Mouse (Mus musculus) skeletal muscle tissue, adult 2 months (tissue): ENCODE results near the gene Rnf19b.
A peak's percentile ranks its signal among the peaks of the same experiment; 100 is the strongest.

Source experiments
- DNase-seq: peaks from one replicate; pipeline ENCODE4 v3.0.0-alpha.2; 2012; ENCODE audit warnings: low read depth, low spot score

Gene Rnf19b

DNA sequence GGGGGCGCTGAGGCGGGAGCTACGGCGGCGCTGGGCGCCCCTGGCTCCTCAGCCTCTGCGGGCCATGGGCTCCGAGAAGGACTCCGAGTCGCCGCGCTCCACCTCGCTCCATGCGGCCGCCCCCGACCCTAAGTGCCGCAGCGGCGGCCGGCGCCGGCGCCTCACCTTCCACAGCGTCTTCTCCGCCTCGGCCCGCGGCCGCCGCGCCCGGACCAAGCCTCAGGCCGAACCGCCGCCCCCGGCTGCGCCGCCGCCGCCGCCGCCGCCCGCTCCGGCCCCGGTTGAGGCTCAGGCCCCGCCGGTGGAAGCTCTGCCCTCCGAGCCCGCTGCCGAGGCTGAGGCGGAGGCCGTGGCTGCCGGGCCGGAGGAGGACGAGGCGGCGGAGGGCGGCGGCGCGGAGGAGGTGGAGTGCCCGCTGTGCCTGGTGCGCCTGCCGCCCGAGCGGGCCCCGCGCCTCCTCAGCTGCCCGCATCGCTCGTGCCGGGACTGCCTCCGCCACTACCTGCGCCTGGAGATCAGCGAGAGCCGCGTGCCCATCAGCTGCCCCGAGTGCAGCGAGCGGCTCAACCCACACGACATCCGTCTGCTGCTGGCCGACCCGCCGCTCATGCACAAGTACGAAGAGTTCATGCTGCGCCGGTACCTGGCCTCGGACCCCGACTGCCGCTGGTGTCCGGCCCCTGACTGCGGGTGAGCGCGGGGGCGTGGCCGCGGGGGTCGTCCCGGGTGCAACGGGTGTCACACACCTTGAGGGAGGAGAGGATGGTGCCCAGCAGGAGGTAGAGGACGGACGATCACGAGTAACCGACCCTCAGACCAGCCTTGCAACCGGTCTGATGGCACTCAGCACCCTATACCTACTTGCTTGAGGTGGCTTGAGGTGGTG, at the start of gene Rnf19b:
Gene Rnf19b, plus strand, starts transcription at position 65 of the 886 bp plus-strand sequence.
- no peak for DNase-seq

DNA sequence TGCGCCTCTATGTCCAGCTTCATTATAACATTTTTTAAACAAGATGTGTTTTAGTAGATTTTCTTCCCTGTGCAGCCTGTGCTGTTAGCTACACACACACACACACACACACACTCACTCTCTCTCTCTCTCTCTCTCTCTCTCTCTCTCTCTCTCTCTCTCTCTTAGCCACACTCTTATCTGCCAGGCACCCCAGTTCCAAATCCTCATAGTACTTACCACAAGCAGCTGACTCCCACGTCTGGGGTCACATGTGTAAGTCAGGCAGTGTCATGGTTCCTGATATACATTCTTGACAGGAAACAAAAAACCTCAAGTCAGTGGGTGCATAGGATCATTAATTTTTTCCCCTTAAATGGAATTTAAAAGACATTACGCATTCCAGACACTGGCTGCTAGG, 49.4 kb upstream of the Rnf19b start:
- no peak for DNase-seq

DNA sequence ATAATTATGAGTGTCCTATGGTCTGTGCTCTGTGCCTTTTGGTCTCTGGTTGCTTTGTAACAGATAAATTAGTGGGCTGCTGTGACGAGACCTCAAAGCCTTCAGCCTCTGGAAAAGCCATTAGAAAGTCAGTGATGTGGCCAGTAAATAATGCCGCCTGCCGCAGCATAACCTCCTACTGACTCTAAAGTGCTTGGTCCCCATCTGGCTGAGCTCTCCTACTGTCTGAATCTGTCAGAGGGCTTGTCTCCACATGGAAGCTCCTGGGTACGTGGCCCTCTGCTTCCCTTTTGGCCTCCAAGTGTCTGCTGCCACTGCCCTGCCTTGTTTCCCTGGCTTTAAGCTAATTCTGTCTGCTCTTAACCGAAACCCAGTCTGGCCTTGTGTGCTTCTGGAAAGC, 48.5 kb upstream of the Rnf19b start:
- DNase-seq, result no peak

DNA sequence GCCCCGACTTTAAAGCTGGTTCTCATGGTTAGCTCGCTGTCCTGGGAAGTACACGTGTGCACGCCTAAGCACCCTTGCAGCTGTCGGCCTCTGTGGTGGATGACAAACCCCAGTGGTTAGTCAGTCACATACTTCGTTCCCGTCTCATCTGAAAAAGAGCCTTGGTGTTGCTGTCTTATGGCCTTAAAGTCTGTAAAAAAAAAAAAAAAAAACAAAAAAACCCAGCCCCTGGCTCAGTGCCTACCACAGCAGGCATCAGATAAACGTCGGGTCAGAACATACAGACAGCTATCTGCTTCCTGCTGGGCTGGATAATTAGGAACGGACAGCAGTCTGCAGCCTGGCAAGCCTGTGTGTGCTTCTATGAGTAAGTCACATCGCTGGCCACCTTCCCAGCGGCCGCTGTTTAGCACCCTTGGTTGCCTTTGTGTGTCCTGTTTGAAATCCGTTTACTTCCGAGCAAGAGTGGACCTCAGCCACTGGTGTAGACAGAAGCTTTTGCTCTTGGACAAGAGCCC, 46.4 kb upstream of the Rnf19b start:
- DNase-seq, result peak; percentile 75

DNA sequence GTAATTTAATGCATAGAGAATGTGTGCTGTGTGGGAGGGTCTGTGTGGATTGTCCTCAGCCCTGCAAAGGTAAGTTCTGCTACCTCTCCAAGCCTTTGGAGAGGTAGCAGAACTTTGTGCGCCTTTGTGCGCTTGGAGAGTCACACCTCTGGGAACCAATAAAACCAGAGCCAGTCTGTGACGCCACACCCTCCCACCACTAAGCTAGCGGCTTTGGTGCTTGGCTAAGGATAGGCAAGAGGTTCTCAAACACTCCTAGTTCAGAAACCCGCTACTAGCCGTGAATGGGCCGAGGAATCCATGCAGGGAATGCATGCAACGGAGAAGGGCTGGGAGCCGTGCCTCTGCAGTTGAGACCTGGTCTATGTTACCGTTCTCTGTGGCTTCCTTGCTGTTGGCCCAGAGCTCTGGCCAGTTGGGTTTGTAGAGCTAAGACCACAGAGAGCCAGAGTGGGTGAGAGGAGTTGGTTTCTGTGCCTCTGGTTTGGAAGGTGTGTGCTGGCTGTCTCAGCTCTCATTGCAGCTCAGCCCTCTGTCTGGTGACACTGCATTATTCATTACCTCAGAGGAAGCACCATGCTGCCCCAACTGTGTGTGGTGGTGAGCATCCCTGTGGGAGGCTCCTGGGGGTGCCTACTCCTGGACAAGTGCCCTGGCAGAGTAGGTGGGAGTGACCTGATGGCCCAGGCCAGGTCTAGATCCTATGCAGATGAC, 44.8 kb upstream of the Rnf19b start:
- DNase-seq, result no peak

DNA sequence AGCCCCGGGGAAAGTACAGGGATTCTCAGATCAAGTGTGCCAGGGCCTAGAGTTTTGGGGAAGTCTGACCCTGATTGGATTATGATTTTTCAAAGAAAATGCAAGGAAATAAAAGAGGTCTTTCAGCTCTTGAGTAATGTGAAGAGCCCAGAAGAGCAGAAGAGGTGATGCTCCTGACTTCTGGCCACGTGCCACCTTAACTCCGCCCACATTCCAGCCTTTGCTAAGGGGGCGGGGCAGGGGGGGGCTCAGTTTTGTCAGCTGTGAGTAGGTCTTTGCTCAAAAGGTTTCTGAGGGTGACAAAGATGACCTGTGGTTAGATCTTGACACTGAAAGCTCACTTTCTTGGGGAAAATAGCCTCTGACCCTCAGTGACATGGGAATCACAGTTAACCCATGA, 41.7 kb upstream of the Rnf19b start:
- DNase-seq, result no peak

DNA sequence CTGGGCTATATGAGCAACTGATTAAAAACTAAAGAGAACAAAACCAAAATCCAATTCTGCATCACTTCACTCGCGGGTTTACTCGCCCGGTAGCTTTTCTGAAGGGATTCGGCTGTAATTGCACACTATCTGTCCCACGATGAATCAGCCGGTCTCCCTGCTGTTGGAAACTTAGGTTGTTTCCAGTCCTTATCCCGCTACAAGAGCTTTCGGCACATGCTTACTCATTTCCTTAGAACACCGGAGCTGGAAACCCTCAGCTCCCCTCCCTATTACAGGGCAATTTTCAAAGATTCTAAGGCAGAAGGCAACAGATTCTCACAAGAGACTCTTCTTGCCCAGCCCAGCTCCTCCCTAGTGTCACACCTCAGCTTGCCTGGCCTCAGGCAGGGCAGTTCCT, 40.9 kb upstream of the Rnf19b start:
- DNase-seq, result no peak

DNA sequence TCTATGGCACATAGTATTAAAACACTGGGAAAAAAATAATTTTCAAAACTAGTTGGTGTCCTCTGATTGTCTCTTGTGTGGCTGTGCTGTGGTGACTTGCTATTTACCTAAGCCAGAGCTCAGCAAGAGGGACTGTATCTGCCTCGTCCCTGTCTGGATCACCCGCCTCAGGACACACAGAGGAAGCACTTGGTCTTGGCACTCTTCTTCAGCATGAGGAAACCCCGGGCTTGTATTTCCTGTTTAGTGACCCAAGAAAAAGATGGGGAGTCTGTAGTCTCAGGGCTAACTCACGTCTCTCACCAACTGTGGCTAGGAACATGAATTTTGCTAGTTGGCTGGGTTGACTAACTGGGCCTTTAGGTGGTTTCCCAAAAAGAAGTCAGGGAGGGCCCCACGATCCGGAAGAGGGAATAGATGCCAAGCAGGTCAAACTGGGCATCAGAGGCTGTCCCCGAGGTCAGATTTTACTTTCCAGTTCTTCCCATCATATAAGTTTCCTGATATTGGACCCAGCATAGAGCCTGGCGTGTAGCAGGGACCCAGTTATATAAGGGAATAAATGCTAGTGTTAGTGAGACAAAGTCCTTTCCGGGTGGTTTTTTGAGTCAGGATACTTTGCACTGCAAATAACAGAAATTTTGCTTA, 39.2 kb upstream of the Rnf19b start:
- no peak for DNase-seq

DNA sequence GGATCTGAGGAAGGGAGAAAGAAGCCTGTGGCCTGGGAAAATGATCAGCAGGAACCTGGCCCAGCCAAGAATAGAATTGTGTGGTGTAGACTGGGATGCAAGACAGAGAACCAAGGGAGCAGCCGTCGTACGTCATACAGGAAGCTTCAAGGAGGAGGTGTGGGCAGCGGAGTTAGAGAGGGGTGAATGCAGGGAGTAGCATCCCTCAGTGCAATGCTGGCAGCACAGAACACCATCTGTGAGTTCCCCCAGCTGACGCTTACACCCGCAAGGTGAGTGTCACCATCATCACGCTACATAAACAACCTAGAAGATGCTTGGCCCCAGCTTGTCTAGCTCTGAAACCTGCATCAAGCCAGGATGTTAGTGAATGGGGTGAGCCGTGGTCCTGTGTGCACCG, 38.3 kb upstream of the Rnf19b start:
- DNase-seq, result no peak

DNA sequence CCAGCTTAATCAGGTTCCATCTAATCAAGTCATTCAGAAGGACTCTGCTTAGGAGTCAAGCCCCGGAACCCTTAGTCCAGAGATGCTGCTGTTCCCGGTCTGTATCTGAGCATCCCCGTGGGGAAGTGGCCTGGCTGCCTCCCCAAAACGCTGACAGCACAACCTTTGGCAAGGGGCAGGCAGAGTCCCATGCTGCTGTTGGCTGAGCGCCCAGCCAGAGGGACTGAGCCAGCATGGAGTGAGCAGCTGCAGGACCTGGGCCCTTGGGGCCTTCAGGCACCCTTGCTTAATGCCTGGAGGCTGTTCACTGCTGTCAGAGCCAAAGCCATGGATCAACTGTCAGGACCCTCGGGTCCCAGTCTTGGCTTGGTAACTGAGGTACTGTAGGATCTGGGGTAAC, 37.6 kb upstream of the Rnf19b start:
- DNase-seq, result peak; percentile 97

DNA sequence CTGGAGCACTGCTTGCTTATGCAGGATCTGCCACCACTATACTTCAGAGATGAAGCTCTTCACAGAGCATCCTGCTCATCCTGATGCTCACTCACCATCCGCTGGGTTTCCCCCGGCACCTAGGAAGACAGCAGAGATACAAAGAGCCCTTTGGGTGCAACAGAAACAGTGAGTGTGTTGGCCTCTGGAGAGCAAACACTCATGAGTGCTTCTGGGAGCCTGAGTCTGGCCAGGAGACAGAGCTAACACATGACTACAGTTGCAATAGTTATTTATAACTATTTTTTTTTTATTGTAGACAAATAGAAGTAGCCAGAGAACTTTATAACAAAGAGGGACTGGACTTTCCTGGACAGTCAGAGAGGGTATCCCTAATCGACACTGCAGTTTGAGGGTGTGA, 36.6 kb upstream of the Rnf19b start:
- no peak for DNase-seq

DNA sequence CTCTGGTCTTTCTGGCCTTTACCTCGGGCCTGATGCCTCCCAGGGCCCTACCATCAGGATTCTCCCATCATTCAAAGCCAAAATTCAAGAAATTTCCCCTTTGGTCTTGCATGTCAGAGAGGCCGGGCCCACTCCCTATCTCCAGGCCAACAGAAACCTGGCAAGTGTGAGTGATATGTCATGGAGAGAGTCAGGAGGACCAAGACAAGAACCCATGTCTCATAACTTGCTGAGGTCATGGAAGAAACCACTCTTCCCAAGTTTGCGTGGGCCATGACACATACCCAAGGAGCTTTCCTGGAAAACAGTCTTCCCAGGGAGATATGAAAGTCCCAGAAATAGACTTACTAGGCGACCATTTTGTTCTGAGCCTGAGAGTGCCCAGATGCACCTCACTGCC, 36.2 kb upstream of the Rnf19b start:
- peak; percentile 33 for DNase-seq

DNA sequence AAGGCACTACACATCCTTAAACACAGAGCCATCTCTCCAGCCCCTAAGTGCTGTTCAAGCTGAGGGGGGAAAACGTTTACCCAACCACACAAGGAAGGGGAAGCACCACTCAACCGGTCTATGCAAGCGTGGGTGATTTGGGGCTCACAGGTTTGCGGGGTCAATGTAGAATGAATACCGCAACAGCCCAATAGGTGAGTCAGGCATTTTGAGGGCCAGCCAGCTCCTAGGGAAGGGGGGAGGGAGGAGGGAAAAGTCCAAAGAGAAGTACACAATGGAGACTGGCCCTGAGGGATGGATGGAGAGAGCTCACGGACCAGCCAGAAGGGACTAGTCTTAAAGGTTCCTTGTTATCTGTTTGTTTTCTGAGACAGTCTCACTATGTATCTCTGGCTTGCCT, 34.2 kb upstream of the Rnf19b start:
- DNase-seq, result no peak

DNA sequence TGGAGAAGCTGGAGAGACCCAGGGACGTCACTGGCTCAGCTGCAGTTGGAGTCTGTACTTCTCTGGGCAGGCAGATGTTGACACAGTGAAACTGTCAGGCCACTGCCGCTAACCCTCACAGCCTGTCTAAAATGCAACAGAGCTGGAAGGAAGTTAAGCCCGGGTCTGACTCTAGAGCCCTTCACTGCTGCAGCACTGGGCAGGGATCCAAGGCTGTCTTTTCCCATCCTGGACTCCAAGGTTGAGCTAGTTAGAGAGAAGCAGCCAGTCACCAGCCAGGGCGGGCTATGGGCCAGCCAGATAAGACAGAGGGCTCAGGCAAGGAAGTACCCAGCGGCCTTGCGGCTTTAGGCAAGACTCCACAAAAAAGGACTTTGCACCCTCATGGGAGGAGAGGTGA, 33.3 kb upstream of the Rnf19b start:
- DNase-seq, result no peak

DNA sequence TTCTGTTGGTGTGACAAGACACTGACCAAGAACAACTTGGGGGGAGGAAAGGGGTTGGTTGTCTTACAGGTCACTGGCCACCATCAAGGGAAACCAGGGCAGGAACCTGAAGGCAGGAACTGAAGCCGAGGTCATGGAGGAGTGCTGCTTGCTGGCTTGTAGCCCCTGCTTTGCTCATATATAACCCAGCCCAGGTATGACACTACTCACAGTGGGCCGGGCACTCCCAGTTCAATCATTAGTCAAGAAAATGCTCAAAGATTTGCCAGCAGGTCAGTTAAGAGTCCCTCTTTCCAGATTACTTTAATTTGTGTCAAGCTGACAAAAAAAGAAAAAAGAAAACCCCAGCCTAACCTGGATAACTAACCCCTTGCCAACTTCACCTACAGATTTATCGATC, 32.4 kb upstream of the Rnf19b start:
- DNase-seq, result no peak

DNA sequence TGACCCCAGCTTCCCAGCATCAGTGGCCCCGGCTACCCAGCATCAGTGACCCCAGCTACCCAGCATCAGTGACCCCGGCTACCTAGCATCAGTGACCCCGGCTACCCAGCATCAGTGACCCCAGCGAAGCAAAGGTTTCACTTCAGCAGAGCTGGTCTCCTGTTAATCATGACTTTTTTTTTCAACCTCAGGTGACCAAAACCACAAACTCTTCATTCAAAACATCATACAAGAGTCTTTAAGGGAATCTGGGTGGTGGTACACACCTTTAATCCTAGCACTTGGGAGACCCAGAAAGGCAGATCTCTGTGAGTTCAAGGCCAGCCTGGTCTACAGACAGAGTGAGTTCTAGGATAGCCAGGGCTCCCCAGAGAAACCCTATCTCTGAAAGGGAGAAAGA, 27.3 kb upstream of the Rnf19b start:
- no peak for DNase-seq

DNA sequence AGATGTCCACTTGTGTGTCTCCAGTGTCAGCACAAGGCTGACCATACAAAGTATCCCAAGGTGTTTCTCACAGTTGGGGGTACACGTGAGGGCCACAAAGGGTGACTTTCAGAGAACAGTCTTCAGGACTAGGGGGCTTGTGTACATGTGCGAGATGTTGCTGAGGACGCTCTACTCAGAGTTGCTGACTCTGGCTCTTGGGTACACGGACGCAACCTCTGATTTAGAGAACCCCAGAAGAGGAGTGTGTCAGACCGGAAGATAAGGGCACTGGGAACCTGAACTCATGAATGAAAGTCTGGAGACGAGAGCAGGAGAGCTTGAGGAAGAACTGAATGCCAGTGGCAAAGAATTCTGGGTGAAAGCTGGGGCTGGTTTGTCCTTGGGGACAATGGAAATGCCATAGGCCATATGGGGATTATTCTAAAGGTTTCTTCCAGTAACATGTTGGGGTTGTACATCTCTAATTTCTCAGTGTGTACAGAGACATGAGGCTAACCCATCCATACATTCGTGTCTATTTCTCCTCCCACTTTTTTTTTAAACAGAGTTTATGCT, 26.6 kb upstream of the Rnf19b start:
- DNase-seq, result no peak

DNA sequence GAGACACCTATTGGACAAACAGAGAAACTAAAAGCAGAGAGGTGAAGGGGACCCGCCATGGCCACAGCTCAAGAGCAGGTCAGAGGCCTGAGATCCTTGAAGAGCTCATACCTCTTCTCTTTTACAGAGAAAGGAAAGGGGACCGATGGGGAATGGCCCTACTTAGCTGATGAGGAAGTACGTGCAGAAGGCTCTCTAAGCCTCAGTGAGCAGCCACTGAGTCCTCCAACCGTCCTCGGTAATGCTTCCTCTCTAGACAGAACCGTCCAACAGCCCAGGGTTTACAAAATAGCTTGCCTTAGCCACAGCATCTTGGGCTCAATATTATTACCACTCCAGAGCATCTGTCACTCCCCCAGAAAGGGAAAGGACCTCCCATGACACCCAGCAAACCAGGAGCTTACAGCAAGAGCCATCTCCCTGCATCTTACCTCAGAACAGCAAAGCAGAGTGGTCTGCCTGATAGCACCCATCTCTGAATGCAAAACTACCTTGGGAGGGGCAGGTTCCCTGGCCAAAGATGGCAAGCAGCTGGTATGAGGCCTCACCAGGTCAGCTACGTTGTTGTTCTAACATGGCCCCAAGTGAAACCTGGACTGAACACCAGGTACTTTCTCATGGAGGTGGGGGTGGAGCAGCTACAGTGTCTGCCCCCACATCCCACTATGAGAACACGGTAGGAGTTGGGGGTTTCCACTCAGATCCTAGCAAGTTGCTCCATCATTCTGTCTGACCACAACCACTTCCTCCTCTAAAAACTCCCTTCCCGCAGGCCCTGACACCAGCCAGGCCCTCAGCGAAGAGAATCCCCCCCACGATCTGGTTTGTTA, 25.7 kb upstream of the Rnf19b start:
- DNase-seq, result no peak

DNA sequence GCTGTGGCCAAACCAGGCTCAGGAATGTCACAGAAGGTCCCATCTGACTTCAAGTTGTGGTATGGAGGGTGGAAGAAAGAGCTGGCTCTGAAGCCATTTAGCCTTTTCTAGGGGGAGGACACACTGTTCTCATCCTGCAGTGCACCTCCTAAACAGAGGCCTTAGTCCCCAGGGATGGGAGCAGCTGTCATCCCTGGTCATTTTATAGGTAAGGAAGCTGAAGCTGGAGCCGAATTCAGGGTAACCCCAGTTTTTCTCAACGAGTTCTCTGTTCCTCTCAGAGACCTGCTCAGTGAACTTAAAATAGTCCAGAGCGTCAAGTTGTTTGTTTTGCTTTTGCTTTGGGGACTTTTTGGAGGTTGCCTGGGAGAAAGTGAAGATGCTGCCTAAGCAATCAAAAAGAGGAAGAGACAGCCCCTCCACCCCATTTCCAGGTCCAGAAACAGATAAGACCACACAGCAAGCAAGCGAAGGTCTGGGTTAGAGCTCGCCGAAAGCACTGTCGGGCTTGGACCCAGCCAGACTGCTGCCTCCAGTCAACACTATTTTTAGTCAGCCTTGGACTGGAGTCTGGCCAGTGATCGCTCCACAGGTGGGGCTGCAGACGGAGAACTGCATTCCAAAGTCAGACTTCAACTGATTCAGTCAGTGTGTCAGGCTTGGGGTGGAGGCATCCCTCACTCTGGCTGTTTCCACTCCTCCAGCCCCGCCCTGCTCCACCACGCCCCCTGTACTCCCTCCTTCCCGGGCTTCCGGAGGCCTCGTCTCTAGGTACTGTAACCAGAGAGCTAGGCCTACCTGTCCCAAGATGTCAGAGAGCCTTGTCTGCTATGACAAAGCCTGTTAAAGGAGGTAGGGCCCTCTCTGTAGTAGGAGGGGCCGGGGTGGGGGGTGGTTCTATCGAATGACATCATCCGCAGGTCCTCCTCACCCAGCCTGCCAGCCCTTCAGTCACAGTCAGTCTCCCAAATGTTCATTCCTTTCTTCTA, 24.8 kb upstream of the Rnf19b start:
- DNase-seq, result peak; percentile 51

DNA sequence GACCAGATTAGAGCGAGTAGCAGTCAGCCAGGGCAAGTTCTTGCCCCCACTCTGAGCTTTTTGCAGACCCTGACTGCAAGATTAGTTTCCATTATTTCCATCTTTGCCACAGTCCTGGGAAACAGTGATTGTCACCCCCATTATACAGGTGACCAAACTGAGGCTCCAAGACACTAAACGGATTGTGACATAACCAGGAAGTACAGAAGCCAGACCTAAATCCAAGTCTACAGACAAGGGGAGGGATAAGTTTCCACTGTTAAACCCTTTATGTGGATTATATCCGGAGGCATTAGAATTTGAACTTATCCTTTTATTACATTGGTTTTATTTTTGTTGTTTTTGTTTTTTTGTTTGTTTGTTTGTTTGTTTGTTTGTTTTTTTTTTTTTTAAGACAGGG, 23.8 kb upstream of the Rnf19b start:
- no peak for DNase-seq
